Mouse (Mus musculus): ENCODE data around the gene Praf2. TPM values are rescaled to one million over a fixed set of nuclear protein-coding genes. Genes with fewer than 3 reads are reported as not detected.
"Not testable (repeated sequence)": the region's sequence is repeated elsewhere in the genome, so short reads cannot be mapped to it uniquely, and the experiment has no call there.

The Praf2 gene
- polyA plus RNA-seq, 1 experiment from 2014 or later: 14.7 TPM

GRCm38 (mm10) chrX:7739336-7740081 is 11.3 kb downstream of the Praf2 start:
- DNase-seq (ENCODE audit: low spot score): no peak

- no peak for DNase-seq (ENCODE audit: low spot score)
Observed at GRCm38 (mm10) chrX:7740082-7740819, 12.0 kb downstream of the Praf2 start.

GRCm38 (mm10) chrX:7741103-7741502 is 12.9 kb downstream of the Praf2 start:
- DNase-seq (ENCODE audit: low spot score): no peak

- DNase-seq (ENCODE audit: low spot score): no peak
Observed at GRCm38 (mm10) chrX:7743470-7743869, 15.2 kb downstream of the Praf2 start.

GRCm38 (mm10) chrX:7744940-7745339 is 16.7 kb downstream of the Praf2 start:
- DNase-seq (ENCODE audit: low spot score): no peak

GRCm38 (mm10) chrX:7745429-7745828 is 17.2 kb downstream of the Praf2 start:
- no peak for DNase-seq (ENCODE audit: low spot score)

- no peak for DNase-seq (ENCODE audit: low spot score)
Observed at GRCm38 (mm10) chrX:7750432-7751116, 22.3 kb downstream of the Praf2 start, which contains the start of gene Ccdc120. Ccdc120 (minus strand) TSS chrX:7750905.

- not testable (repeated sequence) for DNase-seq (ENCODE audit: low spot score)
Observed at GRCm38 (mm10) chrX:7753627-7754026, 25.4 kb downstream of the Praf2 start.

GRCm38 (mm10) chrX:7762137-7762920 is 34.1 kb downstream of the Praf2 start, which contains the start of gene Tfe3:
Tfe3 (plus strand) TSS chrX:7762560.
- peak; percentile 82 for DNase-seq (ENCODE audit: low spot score)

- no peak for DNase-seq (ENCODE audit: low spot score)
Observed at GRCm38 (mm10) chrX:7762921-7763197, 34.6 kb downstream of the Praf2 start.

- DNase-seq (ENCODE audit: low spot score): no peak
Observed at GRCm38 (mm10) chrX:7763631-7764393, 35.6 kb downstream of the Praf2 start.

GRCm38 (mm10) chrX:7764657-7765280 is 36.5 kb downstream of the Praf2 start:
- no peak for DNase-seq (ENCODE audit: low spot score)

GRCm38 (mm10) chrX:7765281-7765670 is 37.0 kb downstream of the Praf2 start:
- no peak for DNase-seq (ENCODE audit: low spot score)

GRCm38 (mm10) chrX:7765764-7766163 is 37.5 kb downstream of the Praf2 start:
- no peak for DNase-seq (ENCODE audit: low spot score)

GRCm38 (mm10) chrX:7769302-7770017 is 41.2 kb downstream of the Praf2 start:
- DNase-seq (ENCODE audit: low spot score): no peak

- DNase-seq (ENCODE audit: low spot score): no peak
Observed at GRCm38 (mm10) chrX:7772766-7773165, 44.5 kb downstream of the Praf2 start.

- DNase-seq (ENCODE audit: low spot score): no peak
Observed at GRCm38 (mm10) chrX:7775501-7776205, 47.4 kb downstream of the Praf2 start.

GRCm38 (mm10) chrX:7776329-7777082 is 48.3 kb downstream of the Praf2 start:
- no peak for DNase-seq (ENCODE audit: low spot score)

All from thymus, postnatal 0 days (tissue).